Mouse (Mus musculus): ENCODE measurements around the gene Wbp1l. TPM values are rescaled to one million over a fixed set of nuclear protein-coding genes. Genes with fewer than 3 reads are reported as not detected.

Gene Wbp1l
- polyA plus RNA-seq, 1 experiment from 2014 or later, result 52.3 TPM

DNA sequence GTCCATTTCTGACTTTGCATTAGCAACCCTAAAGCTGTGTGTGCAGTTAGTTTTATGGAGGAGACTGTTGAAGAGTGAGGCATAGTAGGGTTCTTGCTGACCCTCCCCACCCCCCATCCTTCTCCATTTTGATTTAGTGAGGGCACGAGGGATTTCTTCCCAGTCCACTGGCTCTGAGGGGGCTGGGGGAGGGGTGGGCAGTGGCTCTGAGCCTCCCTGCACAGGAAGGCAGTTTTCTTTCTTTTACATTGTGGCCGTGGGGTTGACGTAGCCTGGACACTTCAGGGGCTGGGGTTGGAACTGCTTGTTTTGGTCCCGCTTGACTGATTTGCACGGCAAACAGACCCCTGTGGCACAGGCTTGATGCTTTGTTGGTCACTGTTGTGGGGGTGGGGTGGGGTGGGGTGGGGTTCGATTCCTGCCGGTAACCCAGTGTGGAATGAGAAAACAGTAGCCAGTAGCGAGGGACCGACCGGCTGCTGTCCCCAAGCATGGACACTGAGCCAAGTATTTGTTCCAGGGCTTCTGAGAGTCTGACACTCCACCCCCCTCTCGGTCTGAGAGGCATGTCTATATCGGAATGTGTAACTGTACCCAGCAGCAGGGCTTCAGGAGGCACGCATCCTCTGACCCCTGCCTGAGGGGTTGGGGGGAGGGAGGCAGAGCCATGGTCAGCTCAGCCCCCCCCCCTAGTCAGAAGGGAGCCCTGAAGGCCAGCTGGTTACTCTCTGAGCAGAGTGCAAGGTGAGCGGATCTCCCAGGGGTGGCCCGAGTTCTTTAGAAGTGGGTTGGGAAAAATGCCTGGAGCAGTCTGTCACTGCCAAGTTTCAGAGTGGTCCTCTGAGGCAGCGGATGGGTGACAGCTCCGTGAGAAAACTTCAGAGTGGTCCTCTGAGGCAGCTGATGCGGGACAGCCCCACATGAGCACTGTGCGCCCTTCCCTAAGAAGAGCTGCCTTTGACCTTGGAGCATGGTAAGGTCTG lies 25.2 kb downstream of the Wbp1l start:
- Histone ChIP-seq H3K27ac (peak overlapping the region; percentile 83), H3K4me1 (peaks cover 60% of the 10 kb centered on the region), H3K36me3 (peaks cover 43% of the 10 kb centered on the region), H3K9me3 (replicated peaks) (no peaks in the 10 kb centered on the region), H3K27me3 (ENCODE audit: low read depth, poor library complexity, severe bottlenecking) (no peaks in the 10 kb centered on the region), H3K4me3 (peak overlapping the region; percentile 46)
- DNase-seq (ENCODE audit: low spot score), result peak; percentile 53
- 25% methylated on average over 19 of the region's 19 CpGs for WGBS

DNA sequence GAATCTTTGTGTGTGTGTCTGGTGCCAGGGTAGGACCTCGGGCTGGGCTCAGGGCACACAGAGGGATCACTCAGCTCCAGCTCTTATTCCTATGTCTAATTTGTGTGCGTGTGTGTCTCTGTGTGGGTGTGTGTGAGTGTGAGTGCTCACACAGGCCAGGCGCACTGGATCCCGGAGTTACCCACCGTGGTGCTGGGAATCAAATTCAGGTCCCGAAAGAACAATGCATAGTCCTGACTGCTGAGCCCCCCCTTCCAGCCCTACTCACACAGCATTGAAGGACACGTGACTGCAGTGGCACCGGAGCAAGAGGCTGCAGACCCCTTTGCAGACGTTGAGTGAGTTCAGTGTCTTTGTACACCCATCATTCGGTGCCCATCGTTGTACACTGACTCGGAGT lies 26.1 kb downstream of the Wbp1l start:
- Histone ChIP-seq H3K9me3 (replicated peaks) (no peaks in the 10 kb centered on the region), H3K27ac (peak overlapping the region; percentile 83), H3K27me3 (ENCODE audit: low read depth, poor library complexity, severe bottlenecking) (no peaks in the 10 kb centered on the region), H3K4me1 (peaks cover 60% of the 10 kb centered on the region), H3K36me3 (peaks cover 39% of the 10 kb centered on the region), H3K4me3 (peak overlapping the region; percentile 46; the same call in 1 of the 2 replicates)
- no peak for DNase-seq (ENCODE audit: low spot score)
- 98% methylated on average over 12 of the region's 12 CpGs for WGBS

DNA sequence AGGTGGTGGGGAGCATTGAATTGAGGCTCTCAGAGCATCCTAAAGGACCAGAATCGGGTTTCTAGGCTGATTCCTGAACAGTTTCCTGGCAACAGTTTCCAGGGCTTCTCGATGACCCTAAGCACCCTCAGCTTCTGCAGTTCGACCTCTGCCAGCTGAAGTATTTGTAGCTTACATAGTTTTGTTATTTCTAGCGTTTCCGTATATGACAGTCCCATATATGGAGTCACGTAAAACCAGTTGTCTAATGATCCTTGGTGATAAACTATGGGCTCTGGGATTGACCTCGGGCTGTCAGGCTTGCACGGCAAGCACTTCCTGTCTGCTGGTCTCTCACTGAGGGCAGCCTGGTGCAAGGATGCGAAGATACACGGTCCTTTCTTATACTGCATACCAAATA lies 26.6 kb downstream of the Wbp1l start:
- H3K4me1 ChIP-seq, result peaks cover 60% of the 10 kb centered on the region
- 0 out of 2 replicates have a peak overlapping the region, but pooled peaks have one; percentile 25 for H3K27ac ChIP-seq
- 72% methylated on average over 10 of the region's 10 CpGs for WGBS
- DNase-seq (ENCODE audit: low spot score), result no peak
- no peaks in the 10 kb centered on the region for H3K27me3 ChIP-seq (ENCODE audit: low read depth, poor library complexity, severe bottlenecking)
- H3K4me3 ChIP-seq, result no peak overlapping the region
- H3K36me3 ChIP-seq, result peaks cover 38% of the 10 kb centered on the region
- no peaks in the 10 kb centered on the region for H3K9me3 ChIP-seq (replicated peaks)

DNA sequence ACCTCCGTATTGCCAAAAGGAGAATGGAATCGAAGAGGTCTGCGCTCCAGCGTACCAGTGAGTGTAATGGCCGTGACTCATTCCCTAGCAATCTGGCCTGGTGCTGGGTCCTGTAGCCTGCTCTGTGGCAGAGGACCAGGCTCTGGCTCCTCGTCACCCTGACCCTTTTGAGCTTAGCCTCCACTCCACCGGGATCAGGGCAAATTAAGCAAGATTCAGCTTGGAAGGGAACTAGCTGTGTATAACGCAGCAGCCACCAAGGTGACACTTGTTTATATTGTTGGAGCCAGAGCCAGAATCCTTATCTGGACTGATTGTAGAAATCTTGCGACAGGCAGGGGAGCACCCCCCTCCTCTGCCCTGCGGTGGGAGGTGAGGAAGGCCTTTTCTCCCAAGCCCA lies 29.5 kb downstream of the Wbp1l start:
- no peak overlapping the region for H3K4me3 ChIP-seq
- DNase-seq (ENCODE audit: low spot score), result no peak

DNA sequence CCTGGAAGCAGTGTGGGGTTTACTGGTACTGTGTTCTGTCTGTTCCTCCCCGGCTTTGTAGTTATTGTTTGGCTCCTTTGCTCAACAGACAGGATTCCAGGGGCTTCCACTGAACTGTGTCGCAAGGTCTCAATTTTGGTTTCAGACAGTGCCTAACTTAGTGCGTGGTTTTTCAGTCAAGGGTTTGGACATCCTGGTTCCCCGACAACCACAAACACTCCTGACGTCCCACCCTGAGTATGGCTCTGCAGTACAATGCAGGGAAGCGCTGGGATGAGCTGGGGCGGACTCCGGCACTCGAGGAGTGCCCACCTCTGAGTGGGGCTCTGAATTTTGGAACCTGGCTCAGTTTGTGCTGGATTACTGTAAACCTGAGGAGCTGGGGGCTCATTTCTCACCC lies 30.9 kb downstream of the Wbp1l start:
- 87% methylated on average over 9 of the region's 9 CpGs for WGBS
- Histone ChIP-seq H3K4me1 (peaks cover 33% of the 10 kb centered on the region), H3K27ac (0 out of 2 replicates have a peak overlapping the region, but pooled peaks have one; percentile 25), H3K36me3 (peaks cover 50% of the 10 kb centered on the region), H3K9me3 (replicated peaks) (no peaks in the 10 kb centered on the region), H3K27me3 (ENCODE audit: low read depth, poor library complexity, severe bottlenecking) (no peaks in the 10 kb centered on the region), H3K4me3 (no peak overlapping the region)
- no peak for DNase-seq (ENCODE audit: low spot score)

More for the DNA sequence above, 29.5 kb downstream of the Wbp1l start:
- Histone ChIP-seq H3K9me3 (replicated peaks) (no peaks in the 10 kb centered on the region), H3K27me3 (ENCODE audit: low read depth, poor library complexity, severe bottlenecking) (no peaks in the 10 kb centered on the region), H3K27ac (peak overlapping the region; percentile 40; the same call in 1 of the 2 replicates), H3K4me1 (peaks cover 47% of the 10 kb centered on the region), H3K36me3 (peaks cover 49% of the 10 kb centered on the region)
- 73% methylated on average over 10 of the region's 10 CpGs for WGBS

DNA sequence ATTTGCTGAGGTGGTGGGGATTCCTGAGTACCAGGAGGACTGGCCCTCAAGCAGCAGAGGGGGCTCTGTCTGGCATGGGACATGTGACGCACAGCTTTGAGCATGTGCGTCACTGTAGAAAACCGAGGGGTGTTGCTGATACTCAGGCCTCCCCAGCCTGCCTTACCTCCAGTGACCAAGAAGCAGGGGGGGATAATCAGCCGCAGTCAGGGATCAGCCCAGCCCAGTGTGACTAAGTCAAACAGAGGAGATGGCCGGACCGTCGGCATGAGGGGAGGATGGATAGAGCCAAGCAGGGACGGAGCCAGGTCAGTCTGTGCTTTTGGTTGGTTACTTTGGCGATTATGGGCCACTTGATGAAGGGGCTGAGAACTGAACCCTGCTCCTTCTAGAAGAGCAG lies 32.8 kb downstream of the Wbp1l start:
- no peaks in the 10 kb centered on the region for H3K27me3 ChIP-seq (ENCODE audit: low read depth, poor library complexity, severe bottlenecking)
- H3K9me3 ChIP-seq (replicated peaks), result no peaks in the 10 kb centered on the region
- no peak for DNase-seq (ENCODE audit: low spot score)
- 85% methylated on average over 9 of the region's 9 CpGs for WGBS
- no peak overlapping the region for H3K27ac ChIP-seq
- peaks cover 40% of the 10 kb centered on the region for H3K36me3 ChIP-seq
- peaks cover 41% of the 10 kb centered on the region for H3K4me1 ChIP-seq
- no peak overlapping the region for H3K4me3 ChIP-seq

DNA sequence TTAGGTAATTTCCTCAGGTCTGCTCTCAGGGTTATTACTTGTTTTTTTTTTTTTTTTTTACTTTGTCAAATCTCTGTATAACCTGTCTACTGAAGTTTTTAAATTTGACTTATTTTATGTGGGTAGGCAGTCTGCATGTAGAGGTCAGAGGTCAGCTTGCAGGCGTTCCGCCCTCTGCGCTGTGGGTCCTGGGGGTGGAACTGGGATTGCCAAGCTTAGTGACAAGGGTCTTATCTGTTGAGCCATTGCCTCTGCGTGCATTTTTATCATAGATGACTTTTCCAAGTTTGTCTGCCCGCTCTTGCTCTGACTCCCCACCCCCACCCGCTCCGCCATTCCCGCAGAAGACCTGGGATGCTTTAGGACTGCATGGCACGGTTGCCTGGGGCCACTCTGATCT lies 36.9 kb downstream of the Wbp1l start:
- no peak for DNase-seq (ENCODE audit: low spot score)
- no peak overlapping the region for H3K4me3 ChIP-seq
- no peaks in the 10 kb centered on the region for H3K9me3 ChIP-seq (replicated peaks)
- H3K4me1 ChIP-seq, result peaks cover 67% of the 10 kb centered on the region
- 68% methylated on average over 9 of the region's 9 CpGs for WGBS
- 0 out of 2 replicates have a peak overlapping the region, but pooled peaks have one; percentile 5 for H3K27ac ChIP-seq
- peaks cover 39% of the 10 kb centered on the region for H3K36me3 ChIP-seq
- no peaks in the 10 kb centered on the region for H3K27me3 ChIP-seq (ENCODE audit: low read depth, poor library complexity, severe bottlenecking)

DNA sequence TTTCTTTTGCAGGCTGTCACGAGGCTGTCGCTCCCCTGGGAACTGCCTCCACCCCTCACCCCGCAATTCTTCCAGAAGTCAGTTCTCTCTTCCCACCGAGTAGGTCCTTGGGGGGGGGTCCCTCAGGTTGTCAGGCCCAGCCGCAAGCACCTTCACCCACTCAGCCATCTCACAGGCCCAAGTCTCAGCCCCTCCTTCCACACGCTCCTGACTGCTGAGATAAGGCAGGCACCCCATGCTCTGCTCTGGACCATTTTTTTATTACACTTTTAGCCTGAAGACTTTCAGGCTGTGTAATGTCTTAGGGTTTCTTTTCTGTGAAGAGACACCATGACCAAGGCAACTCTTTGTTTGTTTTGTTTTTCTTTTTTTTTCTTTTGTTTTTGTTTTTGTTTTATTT lies 38.7 kb downstream of the Wbp1l start:
- WGBS, result 60% methylated on average over 6 of the region's 6 CpGs
- no peak for DNase-seq (ENCODE audit: low spot score)
- no peaks in the 10 kb centered on the region for H3K9me3 ChIP-seq (replicated peaks)
- no peak overlapping the region for H3K4me3 ChIP-seq
- H3K27ac ChIP-seq, result 0 out of 2 replicates have a peak overlapping the region, but pooled peaks have one; percentile 26
- H3K27me3 ChIP-seq (ENCODE audit: low read depth, poor library complexity, severe bottlenecking), result no peaks in the 10 kb centered on the region
- peaks cover 27% of the 10 kb centered on the region for H3K36me3 ChIP-seq
- peaks cover 75% of the 10 kb centered on the region for H3K4me1 ChIP-seq

DNA sequence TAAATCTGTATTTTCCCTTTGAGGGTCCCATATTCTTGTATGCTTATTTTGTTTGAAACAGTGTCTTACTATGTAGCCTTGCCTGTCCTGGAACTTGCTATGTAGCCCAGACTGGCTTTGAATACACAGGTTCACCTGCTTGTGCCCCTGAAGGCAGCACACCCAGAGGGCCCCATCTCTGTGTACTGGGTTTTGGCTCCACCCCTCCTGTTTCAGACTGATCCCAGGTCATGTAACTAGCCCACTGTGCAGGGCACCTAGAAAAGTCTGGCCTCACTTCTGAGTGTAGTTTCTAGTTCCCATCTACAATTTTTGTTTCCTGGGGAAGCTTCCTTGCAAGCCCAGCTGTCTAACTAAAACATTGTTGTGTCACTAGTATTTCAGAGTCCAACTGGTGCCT lies 40.2 kb downstream of the Wbp1l start:
- H3K4me3 ChIP-seq, result no peak overlapping the region
- no peaks in the 10 kb centered on the region for H3K9me3 ChIP-seq (replicated peaks)
- H3K36me3 ChIP-seq, result peaks cover 24% of the 10 kb centered on the region
- H3K27ac ChIP-seq, result peak overlapping the region; percentile 56; the same call in 1 of the 2 replicates
- DNase-seq (ENCODE audit: low spot score), result no peak
- no peaks in the 10 kb centered on the region for H3K27me3 ChIP-seq (ENCODE audit: low read depth, poor library complexity, severe bottlenecking)
- H3K4me1 ChIP-seq, result peaks cover 82% of the 10 kb centered on the region

DNA sequence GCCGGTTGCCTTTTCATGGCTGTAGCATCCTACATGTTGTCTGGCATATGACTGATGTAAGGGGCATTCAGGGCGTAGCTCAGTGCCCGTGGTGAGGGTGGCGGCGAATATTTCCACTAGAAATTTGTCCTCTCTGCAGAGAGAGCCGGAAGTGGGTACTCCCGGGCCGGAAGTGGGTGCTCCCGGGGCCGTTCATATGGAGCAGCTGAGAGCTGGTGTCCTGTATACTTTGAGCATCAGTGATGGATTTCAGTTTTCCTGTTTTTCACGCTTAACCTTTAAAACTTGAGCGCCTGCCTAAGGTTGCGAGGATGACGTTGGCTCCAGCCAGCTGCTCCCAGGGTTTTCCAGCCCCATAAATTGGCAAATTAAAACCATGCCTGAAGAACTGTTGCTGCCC lies 40.6 kb downstream of the Wbp1l start:
- no peak overlapping the region for H3K4me3 ChIP-seq
- H3K9me3 ChIP-seq (replicated peaks), result no peaks in the 10 kb centered on the region
- peaks cover 25% of the 10 kb centered on the region for H3K36me3 ChIP-seq
- peak overlapping the region; percentile 56; the same call in 1 of the 2 replicates for H3K27ac ChIP-seq
- H3K27me3 ChIP-seq (ENCODE audit: low read depth, poor library complexity, severe bottlenecking), result no peaks in the 10 kb centered on the region
- peaks cover 85% of the 10 kb centered on the region for H3K4me1 ChIP-seq
- WGBS, result 65% methylated on average over 14 of the region's 14 CpGs
- DNase-seq (ENCODE audit: low spot score), result no peak

DNA sequence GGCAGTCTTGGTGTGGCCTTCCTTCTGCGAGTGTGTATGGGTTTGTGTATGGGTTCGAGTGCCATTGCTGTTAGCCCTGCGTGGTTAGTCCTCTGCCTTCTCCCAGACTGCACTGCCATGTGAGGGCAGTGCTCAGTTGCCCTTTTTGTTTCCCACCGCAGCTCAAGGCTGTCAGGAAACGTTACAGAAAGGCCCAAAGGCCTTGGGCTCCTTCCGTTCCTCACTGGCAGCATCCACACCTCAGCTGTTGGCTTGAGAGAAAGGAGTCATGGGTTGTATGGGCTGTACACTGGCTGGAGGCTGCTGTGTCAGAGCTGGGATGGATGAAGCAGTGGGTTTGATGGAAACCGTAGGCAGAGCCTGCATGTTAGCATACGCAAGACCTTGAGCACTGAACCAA lies 41.9 kb downstream of the Wbp1l start:
- H3K4me1 ChIP-seq, result peaks cover 86% of the 10 kb centered on the region
- DNase-seq (ENCODE audit: low spot score), result no peak
- WGBS, result 93% methylated on average over 8 of the region's 8 CpGs
- H3K9me3 ChIP-seq (replicated peaks), result no peaks in the 10 kb centered on the region
- no peak overlapping the region for H3K4me3 ChIP-seq
- H3K36me3 ChIP-seq, result peaks cover 36% of the 10 kb centered on the region
- no peaks in the 10 kb centered on the region for H3K27me3 ChIP-seq (ENCODE audit: low read depth, poor library complexity, severe bottlenecking)
- H3K27ac ChIP-seq, result peak overlapping the region; percentile 75

DNA sequence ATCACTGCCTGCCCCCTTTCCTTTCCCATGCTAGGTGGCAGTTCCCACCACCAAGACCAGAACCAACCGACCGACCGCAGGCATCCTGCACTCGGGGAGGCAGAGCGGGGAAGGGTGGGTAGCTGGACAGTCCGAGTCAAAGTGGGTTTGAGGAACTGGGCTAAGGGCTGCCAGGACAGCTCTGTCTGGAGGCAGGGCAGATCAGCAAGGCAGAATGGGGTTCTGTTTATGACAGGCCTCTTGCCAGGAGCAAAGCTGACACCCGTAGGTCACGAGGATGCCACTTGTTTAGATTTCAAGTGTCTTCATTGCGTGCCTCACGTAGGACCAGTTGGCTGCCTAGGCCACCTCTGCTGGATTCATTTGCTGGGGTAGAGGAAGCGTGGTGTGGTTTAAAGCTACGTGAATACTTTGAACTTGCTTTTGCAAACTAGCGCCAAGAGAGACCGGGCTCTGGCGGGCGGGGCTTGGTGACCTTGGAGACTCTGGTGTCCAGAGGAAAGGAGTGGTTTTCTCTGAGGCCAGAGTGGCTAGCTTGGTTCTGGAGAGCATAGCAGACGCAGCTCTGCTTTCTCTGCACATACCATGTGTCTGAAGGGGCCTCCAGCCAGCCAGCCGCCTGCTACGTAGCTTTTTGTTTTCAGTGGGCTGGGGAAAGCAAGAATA lies 42.7 kb downstream of the Wbp1l start:
- peaks cover 43% of the 10 kb centered on the region for H3K36me3 ChIP-seq
- H3K27ac ChIP-seq, result peak overlapping the region; percentile 75
- no peak for DNase-seq (ENCODE audit: low spot score)
- peaks cover 85% of the 10 kb centered on the region for H3K4me1 ChIP-seq
- no peaks in the 10 kb centered on the region for H3K27me3 ChIP-seq (ENCODE audit: low read depth, poor library complexity, severe bottlenecking)
- H3K4me3 ChIP-seq, result no peak overlapping the region
- no peaks in the 10 kb centered on the region for H3K9me3 ChIP-seq (replicated peaks)
- 62% methylated on average over 19 of the region's 19 CpGs for WGBS
